In the genomic region with DNA sequence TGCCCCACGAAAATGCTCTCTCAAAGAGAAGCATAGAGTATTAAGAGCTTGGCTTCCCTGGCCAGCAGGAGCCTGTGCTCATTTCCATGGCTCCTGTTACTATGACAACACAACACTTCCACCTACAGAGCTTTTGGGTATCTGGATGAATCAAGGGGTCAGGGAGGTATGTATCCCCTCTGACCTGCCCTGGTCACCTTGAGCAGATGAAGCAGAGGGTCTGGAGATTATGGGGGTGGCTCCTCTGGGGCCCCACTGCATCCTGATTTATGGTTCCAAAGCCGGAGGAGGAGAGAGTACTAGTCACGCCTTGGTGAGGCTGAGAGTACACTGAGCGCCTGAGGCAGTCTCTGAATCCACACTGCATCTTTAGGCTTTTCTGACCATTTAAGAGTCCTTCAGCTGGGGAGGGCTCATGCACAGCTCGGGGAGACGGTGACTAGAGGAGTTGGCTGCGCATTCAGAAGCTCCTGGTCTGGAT, we compare ENCODE assay signal across 16 mouse cellular contexts. TPM values are rescaled to one million over a fixed set of nuclear protein-coding genes. Genes with fewer than 3 reads are reported as not detected.
DNase-seq lines count a peak whose midpoint lies in the region; ATAC-seq and TF ChIP-seq lines count a peak whose summit lies in the region.
"Had no signal": no experiment of that assay in that cellular context is flagged by ENCODE, and none has a peak within 500 bp of the region (broad histone marks: within the 10 kb centered on the region; RNA-seq: fewer than 3 reads in every experiment).

No protein-coding gene starts in this region.

- no peak for TF ChIP-seq CTCF in forebrain, postnatal 0 days (IDR thresholded peaks at IDR 0.05; ENCODE audit: low read depth)
- no peak for TF ChIP-seq CTCF in cortical plate, adult 2 months (IDR thresholded peaks at IDR 0.05; ENCODE audit: extremely low read depth, insufficient read depth, low read length)

- no peaks in the 10 kb centered on the region; the same call in 1 of the 2 replicates for H3K4me1 ChIP-seq in forebrain, postnatal 0 days (ENCODE audit: insufficient read depth)
- H3K4me1 ChIP-seq in forebrain, embryonic 12.5 days: peaks cover 15% of the 10 kb centered on the region
- peaks cover 18% of the 10 kb centered on the region for H3K4me1 ChIP-seq in midbrain, embryonic 13.5 days (replicated peaks)
- H3K4me1 ChIP-seq in midbrain, embryonic 10.5 days: peaks cover 20% of the 10 kb centered on the region
- peaks cover 3% of the 10 kb centered on the region for H3K4me1 ChIP-seq in cortical plate, adult 2 months (ENCODE audit: control insufficient read depth, insufficient read depth, low read length)

- H3K9ac ChIP-seq in forebrain, postnatal 0 days: no peak overlapping the region
- H3K9ac ChIP-seq in forebrain, embryonic 12.5 days: no peak overlapping the region
- H3K9ac ChIP-seq in midbrain, embryonic 13.5 days (replicated peaks): 0 out of 2 replicates have a peak overlapping the region, but pooled peaks have one; percentile 29
- H3K9ac ChIP-seq: embryonic facial prominence, embryonic 13.5 days; liver, postnatal 0 days had no signal

- DNase-seq in forebrain, postnatal 0 days: peak; percentile 51
- no peak for DNase-seq in midbrain, embryonic 10.5 days (ENCODE audit: low spot score)
- DNase-seq in mesoderm, embryonic 11.5 days (ENCODE audit: low read depth, low spot score): peak; percentile 41
- no peak for DNase-seq in lung, postnatal 14 days
- DNase-seq: adrenal gland, postnatal 36 days; kidney, postnatal 25 days; liver, postnatal 0 days; thymus, postnatal 36 days had no signal

- no peak overlapping the region for H3K4me2 ChIP-seq in forebrain, postnatal 0 days (ENCODE audit: low read depth)
- H3K4me2 ChIP-seq in forebrain, embryonic 12.5 days: no peak overlapping the region
- no peak overlapping the region for H3K4me2 ChIP-seq in midbrain, embryonic 13.5 days (replicated peaks)
- H3K4me2 ChIP-seq: embryonic facial prominence, embryonic 13.5 days had no signal

- no peak overlapping the region for H3K4me3 ChIP-seq in forebrain, postnatal 0 days (ENCODE audit: low read depth, low read length)
- H3K4me3 ChIP-seq in forebrain, embryonic 12.5 days (replicated peaks): no peak overlapping the region
- H3K4me3 ChIP-seq in midbrain, embryonic 13.5 days (replicated peaks): no peak overlapping the region
- no peak overlapping the region for H3K4me3 ChIP-seq in midbrain, embryonic 10.5 days
- H3K4me3 ChIP-seq in cortical plate, adult 2 months (ENCODE audit: insufficient read depth, low read length): no peak overlapping the region
- H3K4me3 ChIP-seq: embryonic facial prominence, embryonic 13.5 days; heart, embryonic 10.5 days; megakaryocyte, embryonic 14.5 days had no signal

- 0 out of 2 replicates have a peak, but pooled peaks have one; percentile 20 for TF ChIP-seq POLR2A in cortical plate, adult 2 months (IDR thresholded peaks at IDR 0.05; ENCODE audit: extremely low read depth, insufficient read depth, low read length)

- peak; percentile 24; the same call in 1 of the 2 replicates for ATAC-seq in forebrain, postnatal 0 days
- ATAC-seq in forebrain, embryonic 12.5 days (ENCODE audit: low FRiP score): no peak
- 0 out of 2 replicates have a peak, but pooled peaks have one; percentile 18 for ATAC-seq in midbrain, embryonic 13.5 days
- ATAC-seq: liver, postnatal 0 days had no signal

- H3K27me3 ChIP-seq in forebrain, postnatal 0 days (ENCODE audit: insufficient read depth, low read length): no peaks in the 10 kb centered on the region
- no peaks in the 10 kb centered on the region for H3K27me3 ChIP-seq in forebrain, embryonic 12.5 days
- no peaks in the 10 kb centered on the region for H3K27me3 ChIP-seq in midbrain, embryonic 13.5 days
- no peaks in the 10 kb centered on the region for H3K27me3 ChIP-seq in midbrain, embryonic 10.5 days (ENCODE audit: low read depth, poor library complexity, severe bottlenecking)
- H3K27me3 ChIP-seq: embryonic facial prominence, embryonic 13.5 days had no signal

- H3K36me3 ChIP-seq in forebrain, postnatal 0 days (ENCODE audit: insufficient read depth): no peaks in the 10 kb centered on the region
- no peaks in the 10 kb centered on the region for H3K36me3 ChIP-seq in forebrain, embryonic 12.5 days (replicated peaks)
- no peaks in the 10 kb centered on the region for H3K36me3 ChIP-seq in midbrain, embryonic 13.5 days
- H3K36me3 ChIP-seq in midbrain, embryonic 10.5 days: no peaks in the 10 kb centered on the region
- H3K36me3 ChIP-seq: embryonic facial prominence, embryonic 13.5 days; heart, embryonic 10.5 days had no signal

- WGBS in forebrain, postnatal 0 days: 53% methylated on average over 7 of the region's 7 CpGs
- WGBS in forebrain, embryonic 12.5 days: 68% methylated on average over 7 of the region's 7 CpGs
- 53% methylated on average over 7 of the region's 7 CpGs for WGBS in midbrain, embryonic 13.5 days
- 62% methylated on average over 7 of the region's 7 CpGs for WGBS in midbrain, embryonic 10.5 days

- peak overlapping the region; percentile 45 for H3K27ac ChIP-seq in forebrain, postnatal 0 days (ENCODE audit: low read depth, low read length)
- H3K27ac ChIP-seq in forebrain, embryonic 12.5 days: no peak overlapping the region
- H3K27ac ChIP-seq in midbrain, embryonic 13.5 days: peak overlapping the region; percentile 25; the same call in 1 of the 2 replicates
- H3K27ac ChIP-seq in midbrain, embryonic 10.5 days (replicated peaks): no peak overlapping the region
- H3K27ac ChIP-seq in cortical plate, adult 2 months (ENCODE audit: insufficient read depth, low read length): no peak overlapping the region
- H3K27ac ChIP-seq: embryonic facial prominence, embryonic 13.5 days; heart, embryonic 10.5 days had no signal

- no peaks in the 10 kb centered on the region for H3K9me3 ChIP-seq in forebrain, postnatal 0 days (ENCODE audit: low read length)
- no peaks in the 10 kb centered on the region for H3K9me3 ChIP-seq in forebrain, embryonic 12.5 days
- no peaks in the 10 kb centered on the region for H3K9me3 ChIP-seq in midbrain, embryonic 13.5 days
- no peaks in the 10 kb centered on the region for H3K9me3 ChIP-seq in midbrain, embryonic 10.5 days (replicated peaks)
- H3K9me3 ChIP-seq: embryonic facial prominence, embryonic 13.5 days; heart, embryonic 10.5 days; megakaryocyte, embryonic 14.5 days had no signal

RNA-seq across cellular contexts. Expression of a gene that starts 4.9 kb away (rescaled TPM):
- 9.2 TPM in 2 replicates for total RNA-seq in forebrain, postnatal 0 days (2014; rRNA removed)
- polyA plus RNA-seq in forebrain, postnatal 0 days (2015; fragmentation: Nextera tagmentation; extraction: Ambion mirVana): 6.9 and 8.0 TPM in 2 replicates
- polyA plus RNA-seq in forebrain, embryonic 12.5 days (2016; fragmentation: Nextera tagmentation; extraction: Ambion mirVana): 5.4 and 7.2 TPM in 2 replicates
- polyA plus RNA-seq in midbrain, embryonic 13.5 days (2015; fragmentation: Nextera tagmentation; extraction: Ambion mirVana): 7.2 and 7.8 TPM in 2 replicates
- polyA plus RNA-seq in midbrain, embryonic 10.5 days (2016; fragmentation: Nextera tagmentation; extraction: Ambion mirVana): 4.8 and 5.5 TPM in 2 replicates
- polyA plus RNA-seq in cortical plate, adult 2 months (2012; rRNA removed): 8.2 and 8.5 TPM in 2 replicates

RNA-seq across cellular contexts. Expression of a gene that starts 6.1 kb away (rescaled TPM):
- not detected in 2 replicates for total RNA-seq in forebrain, postnatal 0 days (2014; rRNA removed)
- polyA plus RNA-seq in forebrain, postnatal 0 days (2015; fragmentation: Nextera tagmentation; extraction: Ambion mirVana): not detected in 2 replicates
- not detected in 2 replicates for polyA plus RNA-seq in forebrain, embryonic 12.5 days (2016; fragmentation: Nextera tagmentation; extraction: Ambion mirVana)
- polyA plus RNA-seq in midbrain, embryonic 13.5 days (2015; fragmentation: Nextera tagmentation; extraction: Ambion mirVana): not detected in 2 replicates
- polyA plus RNA-seq in midbrain, embryonic 10.5 days (2016; fragmentation: Nextera tagmentation; extraction: Ambion mirVana): not detected in 2 replicates
- polyA plus RNA-seq in cortical plate, adult 2 months (2012; rRNA removed): not detected in 2 replicates
- total RNA-seq: adrenal gland, postnatal 36 days; gastrocnemius, adult 18-20 months; left cerebral cortex, postnatal 14 days had no signal
- polyA plus RNA-seq: embryonic facial prominence, embryonic 13.5 days; heart, embryonic 10.5 days; liver, postnatal 0 days had no signal

RNA-seq across cellular contexts. Expression of a gene that starts 41.6 kb away (rescaled TPM):
- total RNA-seq in forebrain, postnatal 0 days (2014; rRNA removed): 47.4 and 54.0 TPM in 2 replicates
- polyA plus RNA-seq in forebrain, postnatal 0 days (2015; fragmentation: Nextera tagmentation; extraction: Ambion mirVana): 21.6 and 28.5 TPM in 2 replicates
- polyA plus RNA-seq in forebrain, embryonic 12.5 days (2016; fragmentation: Nextera tagmentation; extraction: Ambion mirVana): 78.4 and 78.8 TPM in 2 replicates
- 51.1 and 58.5 TPM in 2 replicates for polyA plus RNA-seq in midbrain, embryonic 13.5 days (2015; fragmentation: Nextera tagmentation; extraction: Ambion mirVana)
- polyA plus RNA-seq in midbrain, embryonic 10.5 days (2016; fragmentation: Nextera tagmentation; extraction: Ambion mirVana): 75.4 and 77.1 TPM in 2 replicates
- 33.2 and 39.0 TPM in 2 replicates for polyA plus RNA-seq in cortical plate, adult 2 months (2012; rRNA removed)

RNA-seq across cellular contexts. Expression of a gene that starts 41.9 kb away (rescaled TPM):
- total RNA-seq in forebrain, postnatal 0 days (2014; rRNA removed): 67.2 and 88.2 TPM in 2 replicates
- 98.9 and 119 TPM in 2 replicates for polyA plus RNA-seq in forebrain, postnatal 0 days (2015; fragmentation: Nextera tagmentation; extraction: Ambion mirVana)
- 107 and 113 TPM in 2 replicates for polyA plus RNA-seq in forebrain, embryonic 12.5 days (2016; fragmentation: Nextera tagmentation; extraction: Ambion mirVana)
- polyA plus RNA-seq in midbrain, embryonic 13.5 days (2015; fragmentation: Nextera tagmentation; extraction: Ambion mirVana): 93.0 and 101 TPM in 2 replicates
- 109 and 111 TPM in 2 replicates for polyA plus RNA-seq in midbrain, embryonic 10.5 days (2016; fragmentation: Nextera tagmentation; extraction: Ambion mirVana)
- polyA plus RNA-seq in cortical plate, adult 2 months (2012; rRNA removed): 190 and 196 TPM in 2 replicates

Comparison
In these comparisons a context has a peak if more than half of its experiments do, and no peak if none do; other contexts are left out.
1. H3K27ac ChIP-seq: peak in forebrain, postnatal 0 days (single experiment) and midbrain, embryonic 13.5 days (single experiment); none in forebrain, embryonic 12.5 days (single experiment), midbrain, embryonic 10.5 days (single experiment) and cortical plate, adult 2 months (single experiment).
2. DNase-seq: peak in forebrain, postnatal 0 days (single experiment) and mesoderm, embryonic 11.5 days (single experiment); none in midbrain, embryonic 10.5 days (single experiment) and lung, postnatal 14 days (single experiment).